Mouse (Mus musculus) C2C12 (cell line): ENCODE measurements at regions not wholly inside any gene's neighbourhood (a gene's known extent, or its start where the extent isn't known, plus 50 kb on each side); places are given as distances from the start of the nearest gene placed in this dataset.

Source experiments
- H3K27me3 ChIP-seq: one replicate; pipeline ENCODE4 v1.6.1; 2011; ENCODE audit not compliant: control insufficient read depth, insufficient read depth, insufficient read length
- H3K36me3 ChIP-seq: one replicate; pipeline ENCODE4 v1.6.1; 2011; ENCODE audit not compliant: control insufficient read depth, insufficient read depth
- H3K4me3 ChIP-seq: one replicate; pipeline ENCODE4 v1.5.1; 2011; ENCODE audit warnings: mild to moderate bottlenecking, control low read depth; ENCODE audit not compliant: poor library complexity, insufficient read depth, severe bottlenecking
- H3K79me2 ChIP-seq: one replicate; pipeline ENCODE4 v1.6.1; 2011; ENCODE audit not compliant: control insufficient read depth, insufficient read depth
- H3K79me3 ChIP-seq: one replicate; pipeline ENCODE4 v1.6.1; 2011; ENCODE audit warnings: low read depth, control low read depth
- H3ac ChIP-seq: one replicate; pipeline ENCODE3; 2011; ENCODE audit warnings: low read depth; ENCODE audit not compliant: control insufficient read depth, insufficient read length
- CEBPB ChIP-seq: IDR thresholded peaks from one replicate; pipeline ENCODE4 v1.6.1; 2011; ENCODE audit warnings: low read depth, mild to moderate bottlenecking, control low read depth, moderate library complexity
- CTCF ChIP-seq: IDR thresholded peaks from one replicate; pipeline ENCODE4 v1.5.1; 2011; ENCODE audit not compliant: control insufficient read depth, insufficient read depth, insufficient read length
- FOSL1 ChIP-seq: IDR thresholded peaks from one replicate; pipeline ENCODE4 v1.8.0; 2011; ENCODE audit warnings: mild to moderate bottlenecking, low read length; ENCODE audit not compliant: poor library complexity, insufficient read depth, severe bottlenecking
- MAX ChIP-seq: IDR thresholded peaks from one replicate; pipeline ENCODE4 v1.6.1; 2011; ENCODE audit warnings: mild to moderate bottlenecking, control low read depth
- MYOD1 ChIP-seq: IDR thresholded peaks from one replicate; pipeline ENCODE4 v1.6.1; 2011; ENCODE audit warnings: low read depth; ENCODE audit not compliant: control insufficient read depth, insufficient read length
- MYOG ChIP-seq: IDR thresholded peaks from one replicate; pipeline ENCODE4 v1.6.1; 2011; ENCODE audit not compliant: control insufficient read depth, insufficient read length; ENCODE audit errors: extremely low read depth
- USF1 ChIP-seq: IDR thresholded peaks from one replicate; pipeline ENCODE4 v1.6.1; 2011; ENCODE audit warnings: low read depth, mild to moderate bottlenecking, control low read depth, moderate library complexity

DNA sequence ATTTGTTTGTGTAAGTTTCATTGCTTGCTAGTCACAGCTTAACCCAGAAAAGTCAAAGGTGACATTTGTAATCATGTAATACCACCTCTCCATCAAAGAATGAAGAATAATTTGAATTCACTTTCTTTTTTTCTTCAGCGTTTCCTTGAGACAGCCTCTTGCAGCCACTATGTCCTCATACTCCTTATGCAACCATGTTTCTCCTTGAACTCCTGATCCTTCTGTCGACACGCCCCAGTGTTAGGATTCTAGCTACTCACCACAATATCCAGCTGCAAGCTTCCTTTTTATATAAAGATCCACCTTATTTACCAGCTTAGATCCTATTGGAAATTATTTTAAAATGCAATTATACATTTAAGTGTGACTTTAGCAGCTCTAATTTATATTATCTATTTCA, 274.3 kb downstream of the Arl4a start:
- Histone ChIP-seq H3K4me3 (no peak overlapping the region), H3K36me3 (no peaks in the 10 kb centered on the region), H3K79me2 (no peaks in the 10 kb centered on the region), H3K27me3 (no peaks in the 10 kb centered on the region), H3ac (no peak overlapping the region), H3K79me3 (no peaks in the 10 kb centered on the region)
- TF ChIP-seq MYOD1, result no peak
- TF ChIP-seq CEBPB, result no peak
- TF ChIP-seq USF1, result no peak
- TF ChIP-seq MYOG, result no peak
- TF ChIP-seq FOSL1, result no peak
- TF ChIP-seq CTCF, result no peak
- TF ChIP-seq MAX, result no peak

DNA sequence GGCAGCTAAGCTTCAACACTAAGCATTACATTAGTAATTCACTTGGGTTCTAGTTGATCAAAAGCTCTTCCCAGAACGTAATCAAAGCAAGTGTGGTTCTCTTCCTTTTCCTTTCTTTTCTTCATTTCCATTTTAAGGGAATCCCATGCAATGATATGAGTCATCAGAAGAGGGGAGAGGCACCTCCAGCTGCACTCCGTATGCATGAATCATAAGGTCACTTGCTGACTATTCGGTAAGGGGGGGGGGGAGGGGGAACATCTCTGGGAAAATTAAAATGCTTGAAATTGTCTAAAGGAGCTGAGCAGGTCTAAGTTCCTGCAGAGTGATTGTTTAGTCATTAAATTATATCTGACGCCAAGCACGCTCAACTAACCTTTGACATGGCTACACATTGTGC, 275.9 kb downstream of the Arl4a start:
- no peaks in the 10 kb centered on the region for H3K36me3 ChIP-seq
- H3K4me3 ChIP-seq, result no peak overlapping the region
- H3ac ChIP-seq, result no peak overlapping the region
- H3K79me3 ChIP-seq, result no peaks in the 10 kb centered on the region
- H3K27me3 ChIP-seq, result no peaks in the 10 kb centered on the region
- no peaks in the 10 kb centered on the region for H3K79me2 ChIP-seq
- no peak for TF ChIP-seq CTCF
- TF ChIP-seq FOSL1, result peak; percentile 72
- TF ChIP-seq MYOG, result no peak

DNA sequence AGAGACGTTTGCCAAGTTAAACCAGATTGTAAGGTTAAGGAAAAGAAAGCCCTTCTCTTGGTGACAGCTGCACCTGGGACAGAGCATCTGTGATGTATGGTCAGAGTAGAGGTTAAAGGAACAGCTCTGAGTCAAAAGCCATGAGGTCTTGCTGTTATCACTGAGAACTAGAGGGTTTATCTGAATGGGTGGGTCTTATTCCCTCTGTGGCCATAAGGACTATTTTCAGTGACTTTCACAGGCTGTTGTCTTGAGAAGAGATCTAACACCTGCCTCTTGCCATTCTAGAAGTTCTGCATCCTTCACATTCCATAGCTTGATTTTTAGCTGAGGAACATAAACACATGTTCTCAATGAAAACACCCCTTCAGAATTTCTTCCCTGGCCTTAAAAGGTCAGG, 276.5 kb downstream of the Arl4a start:
- TF ChIP-seq USF1 (no peak), MYOD1 (peak; percentile 57)
- Histone ChIP-seq H3K79me2 (no peaks in the 10 kb centered on the region), H3K79me3 (no peaks in the 10 kb centered on the region)

DNA sequence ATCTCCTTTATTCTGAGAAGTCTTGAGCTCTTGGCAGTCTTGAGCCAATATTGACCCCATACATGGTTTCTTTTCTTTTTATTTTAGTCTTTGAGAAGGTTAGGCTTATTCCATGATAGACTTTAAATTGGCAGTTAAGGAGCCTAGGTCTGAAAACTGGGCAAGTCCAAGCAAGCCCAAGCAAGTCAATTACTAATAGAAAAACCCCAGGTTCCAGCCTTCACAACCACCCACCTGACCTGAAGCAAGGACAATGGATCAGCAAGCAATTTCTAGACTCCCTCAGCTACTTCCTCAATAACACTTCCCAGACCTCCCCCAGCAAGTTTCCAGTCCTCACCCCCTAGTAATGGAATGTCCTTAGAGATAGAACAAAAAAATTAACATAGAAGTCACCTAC, 279.9 kb downstream of the Arl4a start:
- no peaks in the 10 kb centered on the region for H3K27me3 ChIP-seq
- no peak overlapping the region for H3K4me3 ChIP-seq
- H3K36me3 ChIP-seq, result no peaks in the 10 kb centered on the region
- no peak overlapping the region for H3ac ChIP-seq
- TF ChIP-seq MAX (no peak), MYOD1 (no peak), FOSL1 (no peak), CTCF (no peak), USF1 (no peak), MYOG (no peak), CEBPB (no peak)
- no peaks in the 10 kb centered on the region for H3K79me2 ChIP-seq
- H3K79me3 ChIP-seq, result no peaks in the 10 kb centered on the region

More for the DNA sequence above, 276.5 kb downstream of the Arl4a start:
- Histone ChIP-seq H3K36me3 (no peaks in the 10 kb centered on the region), H3ac (no peak overlapping the region), H3K27me3 (no peaks in the 10 kb centered on the region), H3K4me3 (no peak overlapping the region)

DNA sequence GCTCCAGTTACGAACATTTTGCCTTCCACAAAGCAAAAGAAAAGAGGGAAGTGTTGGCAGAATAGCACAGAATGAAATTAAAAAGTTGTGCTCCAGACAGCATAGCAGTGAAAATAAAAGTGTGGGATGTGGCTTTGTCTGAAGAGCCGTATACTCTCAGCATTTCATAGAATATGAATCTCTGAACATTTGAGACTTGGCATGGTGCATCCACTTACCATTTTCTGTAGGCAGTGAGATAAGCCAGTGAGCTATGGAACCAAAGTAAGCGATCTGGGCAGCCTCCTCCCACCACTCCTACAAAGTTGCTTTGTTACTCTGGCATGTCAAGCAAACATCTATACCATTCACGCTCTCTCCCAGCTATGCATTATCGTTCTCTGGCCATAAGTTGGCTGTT, 286.0 kb downstream of the Arl4a start:
- H3K27me3 ChIP-seq, result no peaks in the 10 kb centered on the region
- H3K4me3 ChIP-seq, result no peak overlapping the region
- H3K79me3 ChIP-seq, result no peaks in the 10 kb centered on the region
- TF ChIP-seq CEBPB (no peak), USF1 (no peak), MYOG (no peak)
- no peaks in the 10 kb centered on the region for H3K36me3 ChIP-seq
- no peaks in the 10 kb centered on the region for H3K79me2 ChIP-seq
- H3ac ChIP-seq, result no peak overlapping the region

DNA sequence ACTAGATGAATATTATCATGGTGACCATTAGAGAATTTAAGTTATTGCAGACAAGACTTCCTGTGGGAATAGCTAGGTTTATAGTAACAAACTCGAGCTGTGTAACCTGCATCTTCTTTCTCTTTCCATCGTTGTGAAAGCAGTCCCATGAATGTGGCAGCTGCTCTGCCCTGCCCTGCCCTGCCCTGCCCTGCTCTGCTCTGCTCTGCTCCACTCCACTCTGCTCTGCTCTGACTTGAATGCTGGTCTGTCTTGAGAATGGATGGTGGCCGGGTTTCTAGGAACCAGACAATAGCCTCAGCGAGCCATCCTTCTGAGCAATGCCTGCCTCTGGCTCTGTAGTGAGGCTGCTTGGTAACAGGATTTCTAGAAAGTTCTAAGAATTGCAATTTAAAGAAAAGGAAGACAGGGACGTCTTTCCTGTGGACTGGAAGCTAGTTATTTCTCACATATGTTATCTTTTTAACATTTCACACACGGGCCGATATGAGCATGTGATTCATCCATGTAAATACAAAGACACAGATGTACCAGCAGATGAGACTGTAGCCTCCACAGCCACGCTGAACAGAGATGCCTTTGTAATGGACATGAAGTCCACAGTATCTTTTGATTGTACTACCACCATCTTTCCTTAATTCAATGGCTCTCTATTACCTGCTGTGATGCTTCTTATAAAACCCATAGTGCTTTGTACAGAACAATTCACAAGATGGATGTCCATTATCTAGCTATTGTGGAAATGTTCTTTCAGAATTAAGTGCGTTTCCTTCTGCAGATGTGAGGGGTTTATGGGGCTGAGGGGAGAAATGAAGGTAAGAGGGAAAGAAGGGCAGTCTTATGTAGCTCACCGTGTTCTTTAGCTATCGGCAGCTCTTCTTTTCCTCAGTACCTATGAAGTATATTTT, 295.4 kb downstream of the Arl4a start:
- TF ChIP-seq MYOD1 (no peak), MYOG (no peak), MAX (no peak), USF1 (no peak), CEBPB (no peak), FOSL1 (no peak), CTCF (no peak)
- Histone ChIP-seq H3ac (no peak overlapping the region), H3K79me2 (no peaks in the 10 kb centered on the region), H3K27me3 (no peaks in the 10 kb centered on the region), H3K4me3 (no peak overlapping the region), H3K79me3 (no peaks in the 10 kb centered on the region), H3K36me3 (no peaks in the 10 kb centered on the region)
